Mouse (Mus musculus) forebrain, embryonic 14.5 days (tissue): ENCODE results near the gene Ampd1. TPM values are rescaled to one million over a fixed set of nuclear protein-coding genes. Genes with fewer than 3 reads are reported as not detected.

Experiments used
- ATAC-seq: fragments of 200-750 bp; cut with Nextera tagmentation; 2 replicates; pipeline ENCODE4 v1.8.0; 2017; ENCODE audit warnings: mild to moderate bottlenecking, moderate library complexity
- DNase-seq: peaks from one replicate; pipeline ENCODE4 v3.0.0-alpha.2; 2015; ENCODE audit warnings: low spot score
- H3K27ac ChIP-seq: fragments of 300-500 bp; sonication (generic); 2 replicates; pipeline ENCODE4 v1.5.1; 2014; ENCODE audit warnings: low read depth, mild to moderate bottlenecking, control low read depth, low read length, moderate library complexity
- H3K27me3 ChIP-seq: fragments of 300-500 bp; sonication (generic); replicated peaks from 2 replicates; pipeline ENCODE4 v1.6.1; 2014; ENCODE audit warnings: low read length, control low read depth, mixed read lengths; ENCODE audit not compliant: control insufficient read depth, insufficient read depth
- H3K36me3 ChIP-seq: fragments of 300-500 bp; sonication (generic); 2 replicates; pipeline ENCODE4 v1.6.1; 2014; ENCODE audit warnings: low read length, control low read depth; ENCODE audit not compliant: control insufficient read depth, insufficient read depth
- H3K4me1 ChIP-seq: fragments of 300-500 bp; sonication (generic); 2 replicates; pipeline ENCODE4 v1.6.1; 2014; ENCODE audit warnings: antibody characterized with exemption, low read length, control low read depth; ENCODE audit not compliant: control insufficient read depth, insufficient read depth
- H3K4me2 ChIP-seq: fragments of 300-500 bp; sonication (generic); 2 replicates; pipeline ENCODE4 v1.6.1; 2014; ENCODE audit warnings: mild to moderate bottlenecking, control low read depth, low read length
- H3K4me3 ChIP-seq: fragments of 300-500 bp; sonication (generic); 2 replicates; pipeline ENCODE4 v1.5.1; 2014; ENCODE audit warnings: low read depth, low read length, control low read depth
- H3K9ac ChIP-seq: fragments of 300-500 bp; sonication (generic); 2 replicates; pipeline ENCODE4 v1.6.1; 2014; ENCODE audit warnings: mild to moderate bottlenecking, low read length, control low read depth, moderate library complexity
- H3K9me3 ChIP-seq: fragments of 300-500 bp; sonication (generic); replicated peaks from 2 replicates; pipeline ENCODE4 v1.6.1; 2016; ENCODE audit warnings: low read length, control low read depth, mixed read lengths; ENCODE audit not compliant: control insufficient read depth
- WGBS: fragments of 180-500 bp; shearing (Covaris S2); extraction: QIAGEN DNeasy Blood & Tissue Kit; methylation state at CpG from one replicate; pipeline ENCODE4 v1.1.7; 2014; 5-methylcytosine and 5-hydroxymethylcytosine counted together
- polyA plus RNA-seq: library from polyadenylated mRNA; unstranded; fragments of >200 nt; fragmentation: Nextera tagmentation; extraction: Ambion mirVana; gene quantifications from 2 replicates; pipeline ENCODE4 v1.2.1, GENCODE M21; 2014

The Ampd1 gene
- polyA plus RNA-seq, 1 experiment from 2014 or later: not detected

DNA sequence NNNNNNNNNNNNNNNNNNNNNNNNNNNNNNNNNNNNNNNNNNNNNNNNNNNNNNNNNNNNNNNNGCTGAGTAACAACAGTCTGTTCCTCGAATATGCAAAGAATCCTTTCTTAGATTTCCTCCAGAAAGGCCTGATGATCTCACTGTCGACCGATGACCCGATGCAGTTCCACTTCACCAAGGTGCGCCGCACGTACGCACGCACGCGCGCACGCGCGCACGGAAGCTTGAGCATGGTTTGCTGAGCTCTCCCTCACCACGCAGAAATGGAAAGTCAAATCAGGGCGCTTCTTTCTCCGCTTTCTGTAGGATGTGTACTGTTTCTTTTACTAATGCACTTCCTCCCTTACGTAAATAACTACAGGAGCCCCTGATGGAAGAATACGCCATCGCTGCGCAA lies 24.8 kb downstream of the Ampd1 start:
- Histone ChIP-seq H3K4me2 (no peak overlapping the region), H3K4me1 (peaks cover 3% of the 10 kb centered on the region; the same call in 1 of the 2 replicates), H3K4me3 (no peak overlapping the region), H3K27me3 (no peaks in the 10 kb centered on the region), H3K27ac (no peak overlapping the region), H3K9me3 (no peaks in the 10 kb centered on the region), H3K36me3 (no peaks in the 10 kb centered on the region), H3K9ac (no peak overlapping the region)
- ATAC-seq: no peak
- WGBS: 82% methylated on average over 23 of the region's 23 CpGs
- DNase-seq: no peak

- H3K4me3 ChIP-seq: no peak overlapping the region
Measured at GRCm38 (mm10) chr3:103099667-103100066, 25.9 kb downstream of the Ampd1 start.

DNA sequence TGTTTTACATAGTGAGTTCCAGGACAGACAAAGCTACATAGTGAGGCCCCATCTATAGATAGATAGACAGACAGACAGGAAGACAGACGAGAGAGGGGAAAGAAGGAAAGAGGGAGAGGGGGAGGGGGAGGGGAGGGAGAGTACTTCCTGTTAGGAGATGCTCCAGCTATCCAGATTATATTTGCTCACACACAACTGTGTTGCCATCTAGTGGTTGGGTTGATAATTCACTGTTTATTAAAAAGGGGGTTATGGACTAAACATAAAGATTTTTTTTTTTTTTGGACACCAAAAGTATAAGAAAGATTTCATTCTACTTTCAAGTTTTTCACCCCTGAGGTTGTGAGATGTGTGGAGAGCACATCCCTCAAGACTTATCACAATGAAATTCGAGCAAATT lies 26.9 kb downstream of the Ampd1 start:
- no peak overlapping the region for H3K9ac ChIP-seq
- H3K36me3 ChIP-seq: no peaks in the 10 kb centered on the region
- H3K4me3 ChIP-seq: no peak overlapping the region
- H3K27ac ChIP-seq: no peak overlapping the region
- H3K27me3 ChIP-seq: no peaks in the 10 kb centered on the region
- peaks cover 3% of the 10 kb centered on the region; the same call in 1 of the 2 replicates for H3K4me1 ChIP-seq
- DNase-seq: no peak
- no peak overlapping the region for H3K4me2 ChIP-seq
- no peaks in the 10 kb centered on the region for H3K9me3 ChIP-seq
- ATAC-seq: no peak
- 68% methylated on average over 2 of the region's 2 CpGs for WGBS

More at GRCm38 (mm10) chr3:103099667-103100066, 25.9 kb downstream of the Ampd1 start:
- DNase-seq: no peak
- Histone ChIP-seq H3K27ac (no peak overlapping the region), H3K4me1 (peaks cover 3% of the 10 kb centered on the region; the same call in 1 of the 2 replicates), H3K9me3 (no peaks in the 10 kb centered on the region), H3K4me2 (no peak overlapping the region), H3K9ac (no peak overlapping the region), H3K27me3 (no peaks in the 10 kb centered on the region), H3K36me3 (no peaks in the 10 kb centered on the region)
- no peak for ATAC-seq
- 83% methylated on average over 6 of the region's 6 CpGs for WGBS

DNA sequence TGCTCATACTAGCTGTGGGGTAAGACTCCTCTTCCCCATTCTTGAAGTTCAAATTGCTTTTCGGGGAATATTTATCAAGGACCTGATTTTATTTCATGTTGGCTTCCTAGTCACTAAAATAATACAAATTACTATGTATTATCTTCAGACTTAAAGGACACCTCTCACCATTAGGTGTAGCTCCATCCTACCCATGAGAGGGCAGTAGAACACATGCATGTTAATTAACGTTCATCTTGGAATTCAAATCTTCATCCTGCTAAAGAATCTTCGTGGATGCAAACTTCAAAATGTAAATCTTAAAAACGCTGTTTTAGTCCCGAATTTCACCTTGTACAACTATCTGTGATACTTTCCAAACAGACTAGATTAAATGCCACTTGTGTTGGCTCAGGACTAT lies 27.4 kb downstream of the Ampd1 start:
- 74% methylated on average over 5 of the region's 5 CpGs for WGBS
- no peak for DNase-seq

GRCm38 (mm10) chr3:103101909-103102308 lies 28.1 kb downstream of the Ampd1 start:
- Histone ChIP-seq H3K4me2 (peak overlapping the region; percentile 95), H3K27me3 (no peaks in the 10 kb centered on the region), H3K36me3 (no peaks in the 10 kb centered on the region), H3K4me3 (peak overlapping the region; percentile 56), H3K27ac (no peak overlapping the region), H3K9ac (peak overlapping the region; percentile 61), H3K4me1 (peaks cover 3% of the 10 kb centered on the region; the same call in 1 of the 2 replicates), H3K9me3 (no peaks in the 10 kb centered on the region)
- WGBS: 3% methylated on average over 14 of the region's 14 CpGs
- DNase-seq (no peak), ATAC-seq (peak; percentile 13)

More for the DNA sequence above, 27.4 kb downstream of the Ampd1 start:
- Histone ChIP-seq H3K27me3 (no peaks in the 10 kb centered on the region), H3K4me1 (peaks cover 3% of the 10 kb centered on the region; the same call in 1 of the 2 replicates), H3K9me3 (no peaks in the 10 kb centered on the region), H3K36me3 (no peaks in the 10 kb centered on the region), H3K27ac (no peak overlapping the region), H3K4me2 (no peak overlapping the region), H3K4me3 (no peak overlapping the region), H3K9ac (no peak overlapping the region)
- no peak for ATAC-seq

GRCm38 (mm10) chr3:103102454-103103390 lies 28.9 kb downstream of the Ampd1 start, which contains the start of gene Dennd2c:
Gene Dennd2c (plus strand): TSS chr3:103102604.
- Histone ChIP-seq H3K4me2 (peak within 1 kb of the TSS; percentile 95), H3K9me3 (no peaks in the 10 kb centered on the region), H3K4me3 (peak within 1 kb of the TSS; percentile 56), H3K27ac (no peak within 1 kb of the TSS), H3K9ac (peak within 1 kb of the TSS; percentile 61), H3K27me3 (no peaks in the 10 kb centered on the region), H3K36me3 (no peaks in the 10 kb centered on the region), H3K4me1 (peaks cover 3% of the 10 kb centered on the region; the same call in 1 of the 2 replicates)
- peak; percentile 96 for ATAC-seq
- DNase-seq: peak; percentile 85
- WGBS: 1% methylated on average over 71 of the region's 72 CpGs

DNA sequence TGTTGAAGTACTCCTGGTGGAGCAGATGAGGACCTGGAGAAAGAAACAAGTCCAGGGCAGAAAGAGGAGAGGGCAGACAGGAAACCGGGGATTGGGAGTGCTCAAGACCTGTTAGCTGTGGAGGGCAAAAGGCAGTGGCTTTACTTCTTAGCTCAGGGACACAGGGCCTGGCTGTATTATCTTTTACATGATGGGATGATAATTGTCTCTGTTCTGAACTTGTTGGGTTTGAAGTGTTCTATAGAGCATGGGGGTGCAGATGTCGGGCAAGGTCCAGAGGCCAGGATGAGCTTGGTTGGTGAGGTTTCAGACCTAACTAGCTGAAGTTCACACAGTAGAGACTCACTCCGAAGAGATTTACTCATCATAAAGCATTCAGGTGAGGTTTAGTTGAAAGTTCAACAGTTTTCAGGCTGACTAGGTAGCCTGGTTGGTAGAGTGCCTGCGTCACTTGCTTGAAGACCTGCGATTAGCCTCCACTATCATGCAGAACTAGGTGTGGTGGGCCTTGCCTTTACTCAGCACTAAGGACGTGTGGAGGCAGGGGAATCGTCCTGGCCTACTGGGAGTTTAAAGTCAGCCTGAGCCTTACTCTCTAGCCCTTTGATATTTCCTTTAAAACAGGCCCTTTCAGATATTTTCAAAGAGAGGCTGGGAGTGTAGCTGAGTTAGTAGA lies 33.9 kb downstream of the Ampd1 start:
- H3K36me3 ChIP-seq: no peaks in the 10 kb centered on the region
- 84% methylated on average over 7 of the region's 7 CpGs for WGBS
- DNase-seq: no peak
- H3K27ac ChIP-seq: no peak overlapping the region
- no peak overlapping the region for H3K4me2 ChIP-seq
- no peak overlapping the region for H3K9ac ChIP-seq
- no peak for ATAC-seq
- H3K4me3 ChIP-seq: no peak overlapping the region
- no peaks in the 10 kb centered on the region for H3K4me1 ChIP-seq
- H3K27me3 ChIP-seq: no peaks in the 10 kb centered on the region
- no peaks in the 10 kb centered on the region for H3K9me3 ChIP-seq

GRCm38 (mm10) chr3:103112216-103112615 lies 38.4 kb downstream of the Ampd1 start:
- Histone ChIP-seq H3K27me3 (no peaks in the 10 kb centered on the region), H3K4me2 (no peak overlapping the region), H3K36me3 (no peaks in the 10 kb centered on the region), H3K27ac (no peak overlapping the region), H3K4me1 (no peaks in the 10 kb centered on the region), H3K4me3 (no peak overlapping the region), H3K9me3 (no peaks in the 10 kb centered on the region), H3K9ac (no peak overlapping the region)
- 83% methylated on average over 5 of the region's 5 CpGs for WGBS
- ATAC-seq: no peak
- DNase-seq: no peak
